Mouse (Mus musculus): ENCODE measurements around the gene 1700025G04Rik.

DNA sequence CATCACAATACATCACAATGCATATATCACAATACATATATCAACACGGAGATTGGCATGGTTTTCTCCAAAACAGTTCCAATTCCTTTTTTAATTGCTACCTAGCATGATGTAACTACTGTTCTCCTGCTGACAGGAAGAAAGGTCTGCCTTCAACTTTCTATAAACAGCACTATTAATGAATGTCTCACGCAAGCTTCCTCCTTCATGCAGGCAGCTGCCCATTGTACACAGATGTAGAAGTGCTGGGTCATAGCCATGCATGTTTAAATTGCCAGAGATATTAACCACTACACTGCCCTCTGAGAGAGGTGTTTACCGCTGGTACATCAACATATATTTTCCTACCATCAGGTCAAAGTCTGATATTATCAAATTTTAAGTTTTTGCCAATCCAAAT, 113.1 kb downstream of the 1700025G04Rik start:
- no peak for TF ChIP-seq CTCF (IDR thresholded peaks at IDR 0.05; ENCODE audit: low read depth)
- TF ChIP-seq EP300 (IDR thresholded peaks at IDR 0.05; ENCODE audit: low read depth) = no peak
